Mouse (Mus musculus) forelimb bud, embryonic 11.5 days (tissue): ENCODE measurements around the gene Cxcl13.
"Not testable (repeated sequence)": the region's sequence is repeated elsewhere in the genome, so short reads cannot be mapped to it uniquely, and the experiment has no call there.

ENCODE experiments used
- DNase-seq: peaks from one replicate; pipeline ENCODE4 v3.0.0-alpha.2; 2012; ENCODE audit warnings: low read depth, low spot score

The Cxcl13 gene

GRCm38 (mm10) chr5:95956651-95957050, at the start of gene Cxcl13:
Gene Cxcl13 (plus strand): TSS chr5:95956951.
- DNase-seq, result no peak

GRCm38 (mm10) chr5:95911006-95911405, 45.7 kb upstream of the Cxcl13 start:
- DNase-seq, result no peak

GRCm38 (mm10) chr5:95918491-95918890, 38.3 kb upstream of the Cxcl13 start:
- no peak for DNase-seq

GRCm38 (mm10) chr5:95924023-95924422, 32.7 kb upstream of the Cxcl13 start:
- no peak for DNase-seq

- DNase-seq, result no peak
Measured at GRCm38 (mm10) chr5:95925204-95925930, 31.4 kb upstream of the Cxcl13 start.

GRCm38 (mm10) chr5:95925931-95926263, 30.9 kb upstream of the Cxcl13 start:
- DNase-seq, result no peak

- no peak for DNase-seq
Measured at GRCm38 (mm10) chr5:95935035-95935434, 21.7 kb upstream of the Cxcl13 start.

GRCm38 (mm10) chr5:95936068-95936467, 20.7 kb upstream of the Cxcl13 start:
- DNase-seq, result peak; percentile 12

GRCm38 (mm10) chr5:95937129-95937528, 19.6 kb upstream of the Cxcl13 start:
- no peak for DNase-seq

- peak; percentile 13 for DNase-seq
Measured at GRCm38 (mm10) chr5:95938044-95938625, 18.6 kb upstream of the Cxcl13 start.

GRCm38 (mm10) chr5:95940682-95941221, 16.0 kb upstream of the Cxcl13 start:
- DNase-seq, result peak; percentile 66

GRCm38 (mm10) chr5:95941562-95941961, 15.2 kb upstream of the Cxcl13 start:
- no peak for DNase-seq

- DNase-seq, result no peak
Measured at GRCm38 (mm10) chr5:95945120-95945519, 11.6 kb upstream of the Cxcl13 start.

GRCm38 (mm10) chr5:95946344-95946743, 10.4 kb upstream of the Cxcl13 start:
- DNase-seq, result no peak

GRCm38 (mm10) chr5:95948641-95949040, 8.1 kb upstream of the Cxcl13 start:
- no peak for DNase-seq

GRCm38 (mm10) chr5:95949946-95950701, 6.6 kb upstream of the Cxcl13 start:
- peak; percentile 74 for DNase-seq

GRCm38 (mm10) chr5:95964940-95965339, 8.2 kb downstream of the Cxcl13 start:
- DNase-seq, result no peak

- no peak for DNase-seq
Measured at GRCm38 (mm10) chr5:95966621-95967020, 9.9 kb downstream of the Cxcl13 start.

GRCm38 (mm10) chr5:95970845-95971244, 14.1 kb downstream of the Cxcl13 start:
- DNase-seq, result peak; percentile 59

- DNase-seq, result no peak
Measured at GRCm38 (mm10) chr5:95972208-95972607, 15.5 kb downstream of the Cxcl13 start.

GRCm38 (mm10) chr5:95973806-95974205, 17.1 kb downstream of the Cxcl13 start:
- not testable (repeated sequence) for DNase-seq

- no peak for DNase-seq
Measured at GRCm38 (mm10) chr5:95976299-95976698, 19.5 kb downstream of the Cxcl13 start.
